Mouse (Mus musculus) kidney, embryonic 14.5 days (tissue): ENCODE measurements around the gene Tmprss4. TPM values are rescaled to one million over a fixed set of nuclear protein-coding genes. Genes with fewer than 3 reads are reported as not detected.

ENCODE experiments used
- ATAC-seq: fragments of 200-750 bp; cut with Nextera tagmentation; 2 replicates; pipeline ENCODE4 v1.8.0; 2017; ENCODE audit warnings: moderate number of reproducible peaks, mild to moderate bottlenecking, moderate TSS enrichment, moderate library complexity; ENCODE audit not compliant: low FRiP score, low TSS enrichment
- H3K27ac ChIP-seq: fragments of 300-500 bp; sonication (generic); 2 replicates; pipeline ENCODE4 v1.5.1; 2014; ENCODE audit warnings: low read depth, mild to moderate bottlenecking, low read length, moderate library complexity, mixed read lengths
- H3K27me3 ChIP-seq: fragments of 300-500 bp; sonication (generic); 2 replicates; pipeline ENCODE4 v1.6.1; 2014; ENCODE audit warnings: mild to moderate bottlenecking, low read length; ENCODE audit not compliant: control insufficient read depth, insufficient read depth
- H3K36me3 ChIP-seq: fragments of 300-500 bp; sonication (generic); 2 replicates; pipeline ENCODE4 v1.6.1; 2014; ENCODE audit warnings: low read length, mixed read lengths; ENCODE audit not compliant: control insufficient read depth, insufficient read depth
- H3K4me1 ChIP-seq: fragments of 300-500 bp; sonication (generic); 2 replicates; pipeline ENCODE4 v1.6.1; 2014; ENCODE audit warnings: low read length, mixed read lengths; ENCODE audit not compliant: control insufficient read depth, insufficient read depth
- H3K4me2 ChIP-seq: fragments of 300-500 bp; sonication (generic); replicated peaks from 2 replicates; pipeline ENCODE4 v1.6.1; 2014; ENCODE audit warnings: low read depth, mild to moderate bottlenecking, low read length
- H3K4me3 ChIP-seq: fragments of 300-500 bp; sonication (generic); 2 replicates; pipeline ENCODE4 v1.5.1; 2014; ENCODE audit warnings: mild to moderate bottlenecking, low read length
- H3K9ac ChIP-seq: fragments of 300-500 bp; sonication (generic); 2 replicates; pipeline ENCODE4 v1.6.1; 2014; ENCODE audit warnings: low read depth, mild to moderate bottlenecking, low read length, moderate library complexity
- H3K9me3 ChIP-seq: fragments of 300-500 bp; sonication (generic); 2 replicates; pipeline ENCODE4 v1.6.1; 2016; ENCODE audit warnings: low read length; ENCODE audit not compliant: control insufficient read depth
- WGBS: fragments of 180-500 bp; shearing (Covaris S2); extraction: QIAGEN DNeasy Blood & Tissue Kit; methylation state at CpG from one replicate; pipeline ENCODE4 v1.1.7; 2014; 5-methylcytosine and 5-hydroxymethylcytosine counted together
- polyA plus RNA-seq: library from polyadenylated mRNA; unstranded; fragments of >200 nt; fragmentation: Nextera tagmentation; extraction: Ambion mirVana; gene quantifications from 2 replicates; pipeline ENCODE4 v1.2.1, GENCODE M21; 2014

Tmprss4 gene
- polyA plus RNA-seq, 1 experiment from 2014 or later = 1.1 TPM

DNA sequence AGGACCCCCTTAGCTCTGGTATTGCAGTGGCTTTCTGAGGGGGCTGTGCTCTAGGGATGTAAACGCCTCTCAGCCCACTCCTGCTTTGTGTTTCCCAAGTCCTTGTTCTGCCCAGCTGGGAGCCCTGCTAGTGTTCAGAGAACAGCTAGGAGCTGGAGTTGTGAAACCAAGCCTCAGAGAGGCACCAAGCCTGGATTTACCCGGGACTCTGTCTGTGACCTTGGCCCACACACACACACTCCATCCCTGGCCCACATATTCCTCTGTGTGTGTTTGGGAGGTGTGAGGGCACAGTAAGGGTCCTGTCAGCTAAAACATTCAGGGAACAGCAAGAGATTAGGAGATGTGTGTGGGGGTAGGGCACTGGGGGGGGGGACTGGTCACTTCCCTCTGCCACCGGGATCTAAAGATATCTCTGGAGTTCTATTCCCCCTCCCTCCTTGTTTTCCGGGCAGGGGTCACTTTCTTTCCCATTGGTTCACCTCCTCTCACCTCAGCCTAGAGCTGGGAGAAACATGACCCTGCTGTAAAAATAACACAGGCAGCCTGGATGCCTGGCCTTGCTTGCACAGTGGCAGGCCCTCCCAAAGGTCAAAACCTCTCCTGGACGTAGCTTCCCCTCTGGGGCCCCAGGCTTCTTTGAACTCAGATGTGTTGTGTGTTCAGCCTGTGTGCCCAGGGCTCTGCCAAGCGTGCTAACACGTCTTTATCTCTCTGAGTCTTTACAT lies 67.3 kb downstream of the Tmprss4 start:
- no peak overlapping the region for H3K27ac ChIP-seq
- H3K36me3 ChIP-seq = no peaks in the 10 kb centered on the region
- WGBS = 6% methylated on average over 7 of the region's 7 CpGs
- H3K4me1 ChIP-seq = peaks cover 22% of the 10 kb centered on the region; the same call in 1 of the 2 replicates
- peaks cover 62% of the 10 kb centered on the region for H3K27me3 ChIP-seq
- H3K4me3 ChIP-seq = no peak overlapping the region
- no peaks in the 10 kb centered on the region for H3K9me3 ChIP-seq
- no peak overlapping the region for H3K4me2 ChIP-seq
- no peak overlapping the region for H3K9ac ChIP-seq
- no peak for ATAC-seq

DNA sequence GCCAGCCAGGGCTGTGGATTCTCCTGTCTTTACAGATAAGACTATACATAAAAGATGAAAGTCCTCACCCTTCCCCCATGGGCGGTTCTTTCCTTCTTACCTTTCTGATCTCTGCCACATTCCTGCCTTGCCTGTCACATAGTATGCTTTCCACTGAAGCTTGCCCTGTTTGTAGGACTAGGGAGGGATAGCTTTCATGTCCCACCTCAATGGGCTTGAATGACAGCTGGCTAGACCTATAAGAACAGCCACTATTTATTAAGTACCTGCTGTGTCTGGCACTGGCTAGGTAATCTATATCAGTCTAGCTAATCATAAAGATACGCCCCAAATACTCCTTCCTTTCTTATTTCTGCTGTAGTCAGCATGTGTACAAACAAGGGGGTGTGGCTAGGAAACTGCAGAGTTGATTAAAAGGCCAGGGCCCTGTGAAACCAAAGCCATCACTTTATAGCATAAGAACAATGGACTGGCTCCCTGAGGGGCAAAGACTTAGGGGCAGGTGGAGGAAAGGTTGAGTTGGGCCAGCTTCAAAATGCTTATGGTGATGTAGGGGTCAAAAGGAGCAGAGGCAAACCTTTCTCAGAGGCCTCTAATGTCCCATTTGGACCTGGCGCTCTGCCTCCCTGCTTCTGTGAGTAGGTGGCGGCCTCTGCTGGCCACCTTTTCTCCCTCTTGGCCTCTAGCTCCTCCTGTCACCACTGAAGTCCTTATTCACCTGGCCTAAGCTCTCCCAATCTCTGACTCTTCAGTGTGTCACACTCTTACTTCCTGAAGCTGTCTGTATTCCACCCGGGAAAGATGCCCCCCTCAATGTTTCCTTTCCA lies 70.2 kb downstream of the Tmprss4 start:
- no peak overlapping the region for H3K9ac ChIP-seq
- H3K27me3 ChIP-seq = peaks cover 34% of the 10 kb centered on the region
- H3K9me3 ChIP-seq = no peaks in the 10 kb centered on the region
- no peak overlapping the region for H3K4me3 ChIP-seq
- ATAC-seq = no peak
- H3K36me3 ChIP-seq = no peaks in the 10 kb centered on the region
- H3K27ac ChIP-seq = no peak overlapping the region
- no peak overlapping the region for H3K4me2 ChIP-seq
- H3K4me1 ChIP-seq = peaks cover 19% of the 10 kb centered on the region; the same call in 1 of the 2 replicates
- whole genome bisulfite sequencing = 27% methylated on average over 5 of the region's 5 CpGs

DNA sequence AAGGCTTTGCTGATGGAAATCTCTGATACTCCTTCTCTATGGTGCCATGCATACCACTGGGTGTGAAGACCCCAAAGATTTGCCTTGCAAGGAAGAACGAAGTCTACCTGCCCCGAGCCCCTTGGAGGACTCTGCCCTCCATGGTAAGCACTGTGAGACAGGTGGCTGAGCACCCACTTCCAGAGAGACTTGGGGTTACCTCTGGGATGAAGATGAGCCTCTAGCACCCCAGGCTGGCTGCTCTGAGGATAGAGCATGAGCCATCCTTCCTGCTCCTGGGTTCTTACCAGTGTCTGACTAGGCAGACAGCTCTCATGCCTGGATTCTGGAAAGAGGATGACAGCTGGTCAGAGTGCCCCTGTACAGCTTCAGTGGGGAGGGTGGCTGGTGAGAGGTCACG lies 73.8 kb downstream of the Tmprss4 start:
- H3K9me3 ChIP-seq = no peaks in the 10 kb centered on the region

DNA sequence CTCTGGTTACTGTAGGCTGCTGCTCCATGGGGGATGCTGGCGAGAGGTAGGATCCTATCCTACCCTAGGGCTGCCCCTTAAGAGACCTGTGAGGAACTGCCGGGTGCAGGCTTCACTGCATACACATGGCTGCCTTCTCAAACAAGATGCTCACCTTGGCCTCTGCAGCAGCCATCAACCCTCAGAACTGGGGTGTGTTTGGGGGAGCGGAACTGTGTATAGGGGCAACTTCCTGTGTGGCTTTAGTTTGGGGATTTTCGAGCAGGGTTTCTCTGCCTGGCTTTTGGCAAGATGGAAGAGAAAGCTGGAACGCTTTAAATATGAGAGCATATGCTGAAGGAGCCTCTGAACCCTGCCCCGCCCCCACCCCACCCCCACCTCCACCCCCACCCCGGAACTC lies 77.0 kb downstream of the Tmprss4 start:
- H3K4me2 ChIP-seq = no peak overlapping the region
- H3K9me3 ChIP-seq = no peaks in the 10 kb centered on the region
- WGBS = 61% methylated on average over 7 of the region's 7 CpGs
- H3K9ac ChIP-seq = no peak overlapping the region
- no peaks in the 10 kb centered on the region; the same call in 1 of the 2 replicates for H3K36me3 ChIP-seq
- no peak for ATAC-seq
- H3K27me3 ChIP-seq = no peaks in the 10 kb centered on the region
- no peak overlapping the region for H3K27ac ChIP-seq
- no peak overlapping the region for H3K4me3 ChIP-seq
- H3K4me1 ChIP-seq = peaks cover 6% of the 10 kb centered on the region; the same call in 1 of the 2 replicates

More for the DNA sequence above, 73.8 kb downstream of the Tmprss4 start:
- WGBS = 87% methylated on average over 3 of the region's 3 CpGs
- no peak overlapping the region for H3K27ac ChIP-seq
- H3K36me3 ChIP-seq = no peaks in the 10 kb centered on the region; the same call in 1 of the 2 replicates
- H3K27me3 ChIP-seq = peaks cover 8% of the 10 kb centered on the region; the same call in 1 of the 2 replicates
- 0 out of 2 replicates have a peak, but pooled peaks cover 3% of the 10 kb centered on the region for H3K4me1 ChIP-seq
- ATAC-seq = no peak
- no peak overlapping the region for H3K4me2 ChIP-seq
- no peak overlapping the region for H3K9ac ChIP-seq
- H3K4me3 ChIP-seq = no peak overlapping the region

DNA sequence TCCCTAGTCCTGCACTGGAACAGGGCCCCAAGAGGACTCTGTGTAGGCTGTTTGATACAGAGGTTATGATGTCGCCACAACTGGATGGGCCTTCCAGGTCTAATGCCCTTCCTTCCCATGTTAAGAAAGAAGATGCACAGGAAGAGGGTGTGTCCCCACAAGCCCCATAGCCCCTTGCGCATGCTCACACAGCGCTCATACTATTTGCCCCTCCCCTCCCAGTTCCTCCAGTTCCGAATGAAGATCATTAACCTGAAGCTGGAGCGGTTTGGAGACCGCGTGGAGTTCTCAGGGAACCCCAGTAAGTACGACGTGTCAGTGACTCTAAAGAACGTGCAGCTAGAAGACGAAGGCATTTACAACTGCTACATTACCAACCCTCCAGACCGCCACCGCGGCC lies 78.7 kb downstream of the Tmprss4 start:
- Histone ChIP-seq H3K27me3 (no peaks in the 10 kb centered on the region), H3K4me3 (no peak overlapping the region), H3K4me1 (peaks cover 7% of the 10 kb centered on the region; the same call in 1 of the 2 replicates), H3K9me3 (no peaks in the 10 kb centered on the region), H3K36me3 (no peaks in the 10 kb centered on the region; the same call in 1 of the 2 replicates), H3K27ac (no peak overlapping the region), H3K4me2 (no peak overlapping the region), H3K9ac (no peak overlapping the region)
- WGBS = 88% methylated on average over 14 of the region's 14 CpGs
- no peak for ATAC-seq

Other genes with a start within 250 kb of the Tmprss4 start
- gene Ube4a, start 238.5 kb downstream of the Tmprss4 start, polyA plus RNA-seq = 25.6 and 38.2 TPM in 2 replicates
- not detected in 2 replicates for gene Cd3g, start 223.7 kb downstream of the Tmprss4 start, polyA plus RNA-seq
- not detected in 2 replicates for gene Cd3d, start 222.3 kb downstream of the Tmprss4 start, polyA plus RNA-seq
- gene Cd3e, start 194.5 kb downstream of the Tmprss4 start, polyA plus RNA-seq = not detected in 2 replicates
- 11.0 and 22.2 TPM in 2 replicates for gene Mpzl2, start 164.3 kb downstream of the Tmprss4 start, polyA plus RNA-seq
- 2.3 and 3.0 TPM in 2 replicates for gene Mpzl3, start 148.9 kb downstream of the Tmprss4 start, polyA plus RNA-seq
- 0.46 TPM in 1 of 2 replicates, not detected in the other for gene Jaml, start 124.9 kb downstream of the Tmprss4 start, polyA plus RNA-seq
- gene Scn2b, start 86.3 kb downstream of the Tmprss4 start, polyA plus RNA-seq = 4.6 and 5.3 TPM in 2 replicates
- 0.11 and 0.16 TPM in 2 replicates for gene Scn4b, start 65.7 kb downstream of the Tmprss4 start, polyA plus RNA-seq
- gene BC049352, start 22.1 kb downstream of the Tmprss4 start, polyA plus RNA-seq = not detected in 2 replicates
- gene Il10ra, start 65.1 kb upstream of the Tmprss4 start, polyA plus RNA-seq = 0.31 and 0.97 TPM in 2 replicates
- 0.06 and 0.08 TPM in 2 replicates for gene Tmprss13, start 115.0 kb upstream of the Tmprss4 start, polyA plus RNA-seq
- 139 and 156 TPM in 2 replicates for gene Fxyd6, start 166.1 kb upstream of the Tmprss4 start, polyA plus RNA-seq
- gene Fxyd2, start 195.6 kb upstream of the Tmprss4 start, polyA plus RNA-seq = 137 and 153 TPM in 2 replicates
- gene Dscaml1, start 222.5 kb upstream of the Tmprss4 start, polyA plus RNA-seq = 0.14 and 0.23 TPM in 2 replicates